Mouse (Mus musculus): Measurements from ENCODE around the gene Polr2g. TPM values are rescaled to one million over a fixed set of nuclear protein-coding genes. Genes with fewer than 3 reads are reported as not detected.
"Not testable (repeated sequence)": the region's sequence is repeated elsewhere in the genome, so short reads cannot be mapped to it uniquely, and the experiment has no call there.

Polr2g gene
- polyA plus RNA-seq, 1 experiment: 77.1 TPM

GRCm38 (mm10) chr19:8839103-8839907, 40.9 kb upstream of the Polr2g start, which contains the start of gene Gng3:
Gng3 (minus strand) TSS chr19:8839194.
- Histone ChIP-seq H3K36me3 (ENCODE audit: control insufficient read depth, insufficient read depth, low read length) (peaks cover 5% of the 10 kb centered on the region), H3K27me3 (ENCODE audit: control insufficient read depth, insufficient read depth, low read length) (no peaks in the 10 kb centered on the region), H3K4me1 (replicated peaks; ENCODE audit: control insufficient read depth, insufficient read depth, low read length) (peaks cover 33% of the 10 kb centered on the region), H3K27ac (ENCODE audit: control insufficient read depth, insufficient read depth, low read length) (no peak within 1 kb of the TSS), H3K4me3 (ENCODE audit: control insufficient read depth, insufficient read depth, low read length) (peak within 1 kb of the TSS; percentile 86)
- no peak for TF ChIP-seq POLR2A (IDR thresholded peaks at IDR 0.05; ENCODE audit: control insufficient read depth, extremely low read depth, insufficient read depth, low read length, poor library complexity)
- no peak for TF ChIP-seq CTCF (IDR thresholded peaks at IDR 0.05; ENCODE audit: borderline replicate concordance, control insufficient read depth, extremely low read depth, insufficient read depth, low read length, poor library complexity)
- 64% methylated on average over 11 of the region's 11 CpGs for WGBS
- DNase-seq: no peak

- H3K4me3 ChIP-seq (ENCODE audit: control insufficient read depth, insufficient read depth, low read length): peak overlapping the region; percentile 86
- peaks cover 16% of the 10 kb centered on the region for H3K36me3 ChIP-seq (ENCODE audit: control insufficient read depth, insufficient read depth, low read length)
- no peaks in the 10 kb centered on the region for H3K27me3 ChIP-seq (ENCODE audit: control insufficient read depth, insufficient read depth, low read length)
- WGBS: 32% methylated on average over 15 of the region's 15 CpGs
- no peak for DNase-seq
- TF ChIP-seq POLR2A (IDR thresholded peaks at IDR 0.05; ENCODE audit: control insufficient read depth, extremely low read depth, insufficient read depth, low read length, poor library complexity) (no peak), CTCF (IDR thresholded peaks at IDR 0.05; ENCODE audit: borderline replicate concordance, control insufficient read depth, extremely low read depth, insufficient read depth, low read length, poor library complexity) (no peak)
- H3K4me1 ChIP-seq (replicated peaks; ENCODE audit: control insufficient read depth, insufficient read depth, low read length): peaks cover 33% of the 10 kb centered on the region
- H3K27ac ChIP-seq (ENCODE audit: control insufficient read depth, insufficient read depth, low read length): no peak overlapping the region
Measured at GRCm38 (mm10) chr19:8838041-8838730, 39.8 kb upstream of the Polr2g start.

GRCm38 (mm10) chr19:8837251-8837791, 38.9 kb upstream of the Polr2g start, which contains the start of gene Bscl2:
Bscl2 (plus strand) TSS chr19:8837467.
- H3K4me1 ChIP-seq (replicated peaks; ENCODE audit: control insufficient read depth, insufficient read depth, low read length): peaks cover 33% of the 10 kb centered on the region
- H3K4me3 ChIP-seq (ENCODE audit: control insufficient read depth, insufficient read depth, low read length): peak within 1 kb of the TSS; percentile 86
- peaks cover 23% of the 10 kb centered on the region for H3K36me3 ChIP-seq (ENCODE audit: control insufficient read depth, insufficient read depth, low read length)
- no peaks in the 10 kb centered on the region for H3K27me3 ChIP-seq (ENCODE audit: control insufficient read depth, insufficient read depth, low read length)
- TF ChIP-seq CTCF (IDR thresholded peaks at IDR 0.05; ENCODE audit: borderline replicate concordance, control insufficient read depth, extremely low read depth, insufficient read depth, low read length, poor library complexity): peak; percentile 90
- TF ChIP-seq POLR2A (IDR thresholded peaks at IDR 0.05; ENCODE audit: control insufficient read depth, extremely low read depth, insufficient read depth, low read length, poor library complexity): no peak
- peak; percentile 83 for DNase-seq
- 4% methylated on average over 38 of the region's 38 CpGs for WGBS
- H3K27ac ChIP-seq (ENCODE audit: control insufficient read depth, insufficient read depth, low read length): peak within 1 kb of the TSS; percentile 60

GRCm38 (mm10) chr19:8836327-8836726, 38.0 kb upstream of the Polr2g start:
- H3K27me3 ChIP-seq (ENCODE audit: control insufficient read depth, insufficient read depth, low read length); H3K27ac ChIP-seq (ENCODE audit: control insufficient read depth, insufficient read depth, low read length); H3K4me3 ChIP-seq (ENCODE audit: control insufficient read depth, insufficient read depth, low read length); DNase-seq: not testable (repeated sequence)
- Histone ChIP-seq H3K36me3 (ENCODE audit: control insufficient read depth, insufficient read depth, low read length) (peaks cover 33% of the 10 kb centered on the region), H3K4me1 (replicated peaks; ENCODE audit: control insufficient read depth, insufficient read depth, low read length) (peaks cover 32% of the 10 kb centered on the region)
- 97% methylated on average over 10 of the region's 10 CpGs for WGBS

GRCm38 (mm10) chr19:8832971-8833370, 34.6 kb upstream of the Polr2g start:
- Histone ChIP-seq H3K27ac (ENCODE audit: control insufficient read depth, insufficient read depth, low read length) (no peak overlapping the region), H3K27me3 (ENCODE audit: control insufficient read depth, insufficient read depth, low read length) (no peaks in the 10 kb centered on the region), H3K4me3 (ENCODE audit: control insufficient read depth, insufficient read depth, low read length) (no peak overlapping the region), H3K36me3 (ENCODE audit: control insufficient read depth, insufficient read depth, low read length) (peaks cover 65% of the 10 kb centered on the region), H3K4me1 (replicated peaks; ENCODE audit: control insufficient read depth, insufficient read depth, low read length) (peaks cover under 1% of the 10 kb centered on the region)
- no peak for TF ChIP-seq CTCF (IDR thresholded peaks at IDR 0.05; ENCODE audit: borderline replicate concordance, control insufficient read depth, extremely low read depth, insufficient read depth, low read length, poor library complexity)
- TF ChIP-seq POLR2A (IDR thresholded peaks at IDR 0.05; ENCODE audit: control insufficient read depth, extremely low read depth, insufficient read depth, low read length, poor library complexity): no peak
- 94% methylated on average over 4 of the region's 4 CpGs for WGBS
- no peak for DNase-seq

- no peak for DNase-seq
- TF ChIP-seq CTCF (IDR thresholded peaks at IDR 0.05; ENCODE audit: borderline replicate concordance, control insufficient read depth, extremely low read depth, insufficient read depth, low read length, poor library complexity) (no peak), POLR2A (IDR thresholded peaks at IDR 0.05; ENCODE audit: control insufficient read depth, extremely low read depth, insufficient read depth, low read length, poor library complexity) (no peak)
- no peaks in the 10 kb centered on the region for H3K4me1 ChIP-seq (replicated peaks; ENCODE audit: control insufficient read depth, insufficient read depth, low read length)
- WGBS: 96% methylated on average over 11 of the region's 11 CpGs
- peaks cover 82% of the 10 kb centered on the region for H3K36me3 ChIP-seq (ENCODE audit: control insufficient read depth, insufficient read depth, low read length)
- no peak overlapping the region for H3K27ac ChIP-seq (ENCODE audit: control insufficient read depth, insufficient read depth, low read length)
- no peak overlapping the region for H3K4me3 ChIP-seq (ENCODE audit: control insufficient read depth, insufficient read depth, low read length)
- no peaks in the 10 kb centered on the region for H3K27me3 ChIP-seq (ENCODE audit: control insufficient read depth, insufficient read depth, low read length)
Measured at GRCm38 (mm10) chr19:8831262-8831661, 32.9 kb upstream of the Polr2g start.

Measured in thymus, adult 2 months (tissue).